Mouse (Mus musculus): ENCODE results near the gene Dntt. TPM values are rescaled to one million over a fixed set of nuclear protein-coding genes. Genes with fewer than 3 reads are reported as not detected.
A peak's percentile ranks its signal among the peaks of the same experiment; 100 is the strongest.

Gene Dntt
- polyA plus RNA-seq, 1 experiment from 2014 or later: not detected

GRCm38 (mm10) chr19:41045091-41045770 lies 16.2 kb downstream of the Dntt start:
- H3K9me3 ChIP-seq (ENCODE audit: control insufficient read depth, low read length): no peaks in the 10 kb centered on the region; the same call in 1 of the 2 replicates
- H3K27ac ChIP-seq (ENCODE audit: low read length): no peak overlapping the region
- WGBS: 36% methylated on average over 10 of the region's 10 CpGs
- no peaks in the 10 kb centered on the region for H3K36me3 ChIP-seq (ENCODE audit: control insufficient read depth, insufficient read depth, low read length)
- no peak overlapping the region for H3K4me3 ChIP-seq (ENCODE audit: low read length)
- H3K27me3 ChIP-seq (replicated peaks; ENCODE audit: control insufficient read depth, insufficient read depth, low read length): no peaks in the 10 kb centered on the region
- ATAC-seq: no peak
- no peak overlapping the region for H3K4me2 ChIP-seq (ENCODE audit: low read depth, low read length)
- H3K4me1 ChIP-seq (ENCODE audit: control insufficient read depth, insufficient read depth, low read length): no peaks in the 10 kb centered on the region
- no peak overlapping the region for H3K9ac ChIP-seq (ENCODE audit: low read depth, low read length)

- 0 out of 2 replicates have a peak, but pooled peaks cover 8% of the 10 kb centered on the region for H3K4me1 ChIP-seq (ENCODE audit: control insufficient read depth, insufficient read depth, low read length)
- no peak overlapping the region for H3K4me3 ChIP-seq (ENCODE audit: low read length)
- ATAC-seq: no peak
- H3K27me3 ChIP-seq (replicated peaks; ENCODE audit: control insufficient read depth, insufficient read depth, low read length): no peaks in the 10 kb centered on the region
- H3K27ac ChIP-seq (ENCODE audit: low read length): no peak overlapping the region
- H3K36me3 ChIP-seq (ENCODE audit: control insufficient read depth, insufficient read depth, low read length): no peaks in the 10 kb centered on the region
- no peak overlapping the region for H3K4me2 ChIP-seq (ENCODE audit: low read depth, low read length)
- H3K9me3 ChIP-seq (ENCODE audit: control insufficient read depth, low read length): no peaks in the 10 kb centered on the region
- 75% methylated on average over 9 of the region's 9 CpGs for WGBS
- H3K9ac ChIP-seq (ENCODE audit: low read depth, low read length): no peak overlapping the region
Observed at GRCm38 (mm10) chr19:41047437-41048186, 18.5 kb downstream of the Dntt start.

- Histone ChIP-seq H3K4me2 (ENCODE audit: low read depth, low read length) (no peak overlapping the region), H3K27me3 (replicated peaks; ENCODE audit: control insufficient read depth, insufficient read depth, low read length) (no peaks in the 10 kb centered on the region), H3K36me3 (ENCODE audit: control insufficient read depth, insufficient read depth, low read length) (no peaks in the 10 kb centered on the region), H3K9me3 (ENCODE audit: control insufficient read depth, low read length) (no peaks in the 10 kb centered on the region), H3K4me1 (ENCODE audit: control insufficient read depth, insufficient read depth, low read length) (0 out of 2 replicates have a peak, but pooled peaks cover 10% of the 10 kb centered on the region), H3K9ac (ENCODE audit: low read depth, low read length) (no peak overlapping the region), H3K4me3 (ENCODE audit: low read length) (no peak overlapping the region), H3K27ac (ENCODE audit: low read length) (no peak overlapping the region)
- 53% methylated on average over 3 of the region's 3 CpGs for WGBS
- no peak for ATAC-seq
Observed at GRCm38 (mm10) chr19:41048187-41048559, 19.1 kb downstream of the Dntt start.

GRCm38 (mm10) chr19:41051714-41052113 lies 22.6 kb downstream of the Dntt start:
- Histone ChIP-seq H3K27ac (ENCODE audit: low read length) (no peak overlapping the region), H3K4me1 (ENCODE audit: control insufficient read depth, insufficient read depth, low read length) (0 out of 2 replicates have a peak, but pooled peaks cover 10% of the 10 kb centered on the region), H3K27me3 (replicated peaks; ENCODE audit: control insufficient read depth, insufficient read depth, low read length) (no peaks in the 10 kb centered on the region), H3K4me2 (ENCODE audit: low read depth, low read length) (no peak overlapping the region), H3K9ac (ENCODE audit: low read depth, low read length) (no peak overlapping the region), H3K9me3 (ENCODE audit: control insufficient read depth, low read length) (no peaks in the 10 kb centered on the region), H3K36me3 (ENCODE audit: control insufficient read depth, insufficient read depth, low read length) (no peaks in the 10 kb centered on the region), H3K4me3 (ENCODE audit: low read length) (no peak overlapping the region)
- ATAC-seq: no peak
- 77% methylated on average over 1 of the region's 1 CpGs for WGBS

- no peaks in the 10 kb centered on the region for H3K36me3 ChIP-seq (ENCODE audit: control insufficient read depth, insufficient read depth, low read length)
- no peak overlapping the region for H3K9ac ChIP-seq (ENCODE audit: low read depth, low read length)
- H3K27ac ChIP-seq (ENCODE audit: low read length): no peak overlapping the region
- 33% methylated on average over 5 of the region's 5 CpGs for WGBS
- no peaks in the 10 kb centered on the region for H3K9me3 ChIP-seq (ENCODE audit: control insufficient read depth, low read length)
- no peaks in the 10 kb centered on the region for H3K27me3 ChIP-seq (replicated peaks; ENCODE audit: control insufficient read depth, insufficient read depth, low read length)
- no peak overlapping the region for H3K4me2 ChIP-seq (ENCODE audit: low read depth, low read length)
- H3K4me1 ChIP-seq (ENCODE audit: control insufficient read depth, insufficient read depth, low read length): 0 out of 2 replicates have a peak, but pooled peaks cover 10% of the 10 kb centered on the region
- no peak overlapping the region for H3K4me3 ChIP-seq (ENCODE audit: low read length)
- ATAC-seq: peak; percentile 71; the same call in 1 of the 2 replicates
Observed at GRCm38 (mm10) chr19:41052247-41052646, 23.2 kb downstream of the Dntt start.

- ATAC-seq: no peak
- H3K4me3 ChIP-seq (ENCODE audit: low read length): no peak overlapping the region
- no peak overlapping the region for H3K27ac ChIP-seq (ENCODE audit: low read length)
- no peaks in the 10 kb centered on the region for H3K9me3 ChIP-seq (ENCODE audit: control insufficient read depth, low read length)
- 35% methylated on average over 10 of the region's 10 CpGs for WGBS
- no peak overlapping the region for H3K9ac ChIP-seq (ENCODE audit: low read depth, low read length)
- H3K27me3 ChIP-seq (replicated peaks; ENCODE audit: control insufficient read depth, insufficient read depth, low read length): no peaks in the 10 kb centered on the region
- H3K36me3 ChIP-seq (ENCODE audit: control insufficient read depth, insufficient read depth, low read length): no peaks in the 10 kb centered on the region
- no peak overlapping the region for H3K4me2 ChIP-seq (ENCODE audit: low read depth, low read length)
- 0 out of 2 replicates have a peak, but pooled peaks cover 10% of the 10 kb centered on the region for H3K4me1 ChIP-seq (ENCODE audit: control insufficient read depth, insufficient read depth, low read length)
Observed at GRCm38 (mm10) chr19:41053530-41053929, 24.5 kb downstream of the Dntt start.

- Histone ChIP-seq H3K4me1 (ENCODE audit: control insufficient read depth, insufficient read depth, low read length) (0 out of 2 replicates have a peak, but pooled peaks cover 10% of the 10 kb centered on the region), H3K9me3 (ENCODE audit: control insufficient read depth, low read length) (no peaks in the 10 kb centered on the region), H3K27ac (ENCODE audit: low read length) (no peak overlapping the region), H3K4me2 (ENCODE audit: low read depth, low read length) (no peak overlapping the region), H3K9ac (ENCODE audit: low read depth, low read length) (no peak overlapping the region), H3K27me3 (replicated peaks; ENCODE audit: control insufficient read depth, insufficient read depth, low read length) (no peaks in the 10 kb centered on the region), H3K36me3 (ENCODE audit: control insufficient read depth, insufficient read depth, low read length) (no peaks in the 10 kb centered on the region), H3K4me3 (ENCODE audit: low read length) (no peak overlapping the region)
- no peak for ATAC-seq
- 74% methylated on average over 4 of the region's 4 CpGs for WGBS
Observed at GRCm38 (mm10) chr19:41054702-41055101, 25.6 kb downstream of the Dntt start.

- Histone ChIP-seq H3K36me3 (ENCODE audit: control insufficient read depth, insufficient read depth, low read length) (no peaks in the 10 kb centered on the region), H3K27me3 (replicated peaks; ENCODE audit: control insufficient read depth, insufficient read depth, low read length) (no peaks in the 10 kb centered on the region; the same call in 1 of the 2 replicates), H3K4me3 (ENCODE audit: low read length) (no peak overlapping the region), H3K27ac (ENCODE audit: low read length) (no peak overlapping the region), H3K4me1 (ENCODE audit: control insufficient read depth, insufficient read depth, low read length) (no peaks in the 10 kb centered on the region), H3K4me2 (ENCODE audit: low read depth, low read length) (no peak overlapping the region), H3K9ac (ENCODE audit: low read depth, low read length) (no peak overlapping the region), H3K9me3 (ENCODE audit: control insufficient read depth, low read length) (no peaks in the 10 kb centered on the region)
- ATAC-seq: no peak
- 7% methylated on average over 8 of the region's 8 CpGs for WGBS
Observed at GRCm38 (mm10) chr19:41071500-41071899, 42.4 kb downstream of the Dntt start.

- Histone ChIP-seq H3K4me1 (ENCODE audit: control insufficient read depth, insufficient read depth, low read length) (no peaks in the 10 kb centered on the region), H3K4me2 (ENCODE audit: low read depth, low read length) (no peak overlapping the region), H3K36me3 (ENCODE audit: control insufficient read depth, insufficient read depth, low read length) (no peaks in the 10 kb centered on the region), H3K9ac (ENCODE audit: low read depth, low read length) (no peak overlapping the region), H3K4me3 (ENCODE audit: low read length) (no peak overlapping the region), H3K27me3 (replicated peaks; ENCODE audit: control insufficient read depth, insufficient read depth, low read length) (no peaks in the 10 kb centered on the region), H3K27ac (ENCODE audit: low read length) (no peak overlapping the region), H3K9me3 (ENCODE audit: control insufficient read depth, low read length) (no peaks in the 10 kb centered on the region)
- no peak for ATAC-seq
- 81% methylated on average over 14 of the region's 14 CpGs for WGBS
Observed at GRCm38 (mm10) chr19:41073746-41074455, 44.8 kb downstream of the Dntt start.
